Mouse (Mus musculus) C2C12 (cell line): Measurements from ENCODE around the gene Flrt1. TPM values are rescaled to one million over a fixed set of nuclear protein-coding genes. Genes with fewer than 3 reads are reported as not detected.

Experiments used
- H3K27me3 ChIP-seq: one replicate; pipeline ENCODE4 v1.6.1; 2011; ENCODE audit not compliant: control insufficient read depth, insufficient read depth, insufficient read length
- H3K36me3 ChIP-seq: one replicate; pipeline ENCODE4 v1.6.1; 2011; ENCODE audit not compliant: control insufficient read depth, insufficient read depth
- H3K4me3 ChIP-seq: one replicate; pipeline ENCODE4 v1.5.1; 2011; ENCODE audit warnings: mild to moderate bottlenecking, control low read depth; ENCODE audit not compliant: poor library complexity, insufficient read depth, severe bottlenecking
- H3K79me2 ChIP-seq: one replicate; pipeline ENCODE4 v1.6.1; 2011; ENCODE audit not compliant: control insufficient read depth, insufficient read depth
- H3K79me3 ChIP-seq: one replicate; pipeline ENCODE4 v1.6.1; 2011; ENCODE audit warnings: low read depth, control low read depth
- H3ac ChIP-seq: one replicate; pipeline ENCODE3; 2011; ENCODE audit warnings: low read depth; ENCODE audit not compliant: control insufficient read depth, insufficient read length
- CEBPB ChIP-seq: IDR thresholded peaks from one replicate; pipeline ENCODE4 v1.6.1; 2011; ENCODE audit warnings: low read depth, mild to moderate bottlenecking, control low read depth, moderate library complexity
- CTCF ChIP-seq: IDR thresholded peaks from one replicate; pipeline ENCODE4 v1.5.1; 2011; ENCODE audit not compliant: control insufficient read depth, insufficient read depth, insufficient read length
- FOSL1 ChIP-seq: IDR thresholded peaks from one replicate; pipeline ENCODE4 v1.8.0; 2011; ENCODE audit warnings: mild to moderate bottlenecking, low read length; ENCODE audit not compliant: poor library complexity, insufficient read depth, severe bottlenecking
- MAX ChIP-seq: IDR thresholded peaks from one replicate; pipeline ENCODE4 v1.6.1; 2011; ENCODE audit warnings: mild to moderate bottlenecking, control low read depth
- MYOD1 ChIP-seq: IDR thresholded peaks from one replicate; pipeline ENCODE4 v1.6.1; 2011; ENCODE audit warnings: low read depth; ENCODE audit not compliant: control insufficient read depth, insufficient read length
- MYOG ChIP-seq: IDR thresholded peaks from one replicate; pipeline ENCODE4 v1.6.1; 2011; ENCODE audit not compliant: control insufficient read depth, insufficient read length; ENCODE audit errors: extremely low read depth
- USF1 ChIP-seq: IDR thresholded peaks from one replicate; pipeline ENCODE4 v1.6.1; 2011; ENCODE audit warnings: low read depth, mild to moderate bottlenecking, control low read depth, moderate library complexity
- polyA plus RNA-seq: library from polyadenylated mRNA; unstranded; fragments of >200 nt; fragmentation: generic; extraction: Trizol; gene quantifications from one replicate; pipeline ENCODE4 v1.2.1, GENCODE M21; 2012; ENCODE audit warnings: missing spikeins

Flrt1 gene
- polyA plus RNA-seq, 1 experiment = 0.08 TPM

DNA sequence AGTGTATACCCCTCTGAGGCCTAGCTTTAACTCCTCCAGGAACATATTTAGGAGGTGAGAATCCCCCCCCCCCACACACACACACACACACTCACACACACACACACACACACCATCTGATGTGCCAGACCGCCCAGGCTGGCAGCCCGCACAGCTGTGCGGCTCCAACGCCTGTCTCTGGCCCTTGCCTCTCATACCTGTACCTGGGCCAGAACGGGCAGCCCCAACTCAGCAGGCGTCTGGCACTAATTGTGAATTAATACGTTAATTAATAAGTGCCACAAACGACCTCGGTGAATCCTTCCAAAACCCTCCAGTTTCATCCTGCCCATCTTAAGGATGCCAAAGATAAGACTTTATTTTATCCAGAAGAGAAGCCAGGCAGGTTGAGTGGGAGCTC is 27.9 kb upstream of the Flrt1 start:
- Histone ChIP-seq H3K27me3 (peaks cover 3% of the 10 kb centered on the region), H3ac (no peak overlapping the region), H3K36me3 (no peaks in the 10 kb centered on the region), H3K79me3 (no peaks in the 10 kb centered on the region), H3K79me2 (no peaks in the 10 kb centered on the region), H3K4me3 (no peak overlapping the region)
- no peak for TF ChIP-seq USF1
- no peak for TF ChIP-seq CEBPB

DNA sequence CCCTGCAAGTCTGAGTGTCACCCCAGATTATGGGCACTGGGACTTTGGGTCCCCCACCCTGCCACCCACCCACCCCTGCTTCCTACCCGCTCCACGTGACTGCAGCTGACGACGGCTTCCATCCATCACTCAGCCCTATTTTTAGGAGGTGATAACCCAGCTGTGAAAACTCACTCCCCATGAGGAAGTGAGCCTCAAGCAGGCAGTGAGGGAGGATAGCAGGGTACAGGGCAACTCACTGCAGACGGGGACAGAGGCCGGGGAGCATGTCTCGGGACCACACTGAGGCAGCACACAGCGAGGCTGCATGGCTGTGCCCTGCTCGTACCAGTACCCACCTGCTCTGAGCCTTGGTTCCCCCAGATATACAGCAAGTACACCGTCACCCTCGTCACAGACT is 24.8 kb upstream of the Flrt1 start:
- Histone ChIP-seq H3K27me3 (peaks cover 6% of the 10 kb centered on the region), H3K79me3 (no peaks in the 10 kb centered on the region), H3K79me2 (no peaks in the 10 kb centered on the region), H3K36me3 (no peaks in the 10 kb centered on the region), H3K4me3 (no peak overlapping the region), H3ac (no peak overlapping the region)
- TF ChIP-seq MAX = no peak
- TF ChIP-seq CTCF = no peak
- no peak for TF ChIP-seq USF1
- TF ChIP-seq MYOD1 = no peak
- no peak for TF ChIP-seq CEBPB
- no peak for TF ChIP-seq FOSL1
- TF ChIP-seq MYOG = no peak

DNA sequence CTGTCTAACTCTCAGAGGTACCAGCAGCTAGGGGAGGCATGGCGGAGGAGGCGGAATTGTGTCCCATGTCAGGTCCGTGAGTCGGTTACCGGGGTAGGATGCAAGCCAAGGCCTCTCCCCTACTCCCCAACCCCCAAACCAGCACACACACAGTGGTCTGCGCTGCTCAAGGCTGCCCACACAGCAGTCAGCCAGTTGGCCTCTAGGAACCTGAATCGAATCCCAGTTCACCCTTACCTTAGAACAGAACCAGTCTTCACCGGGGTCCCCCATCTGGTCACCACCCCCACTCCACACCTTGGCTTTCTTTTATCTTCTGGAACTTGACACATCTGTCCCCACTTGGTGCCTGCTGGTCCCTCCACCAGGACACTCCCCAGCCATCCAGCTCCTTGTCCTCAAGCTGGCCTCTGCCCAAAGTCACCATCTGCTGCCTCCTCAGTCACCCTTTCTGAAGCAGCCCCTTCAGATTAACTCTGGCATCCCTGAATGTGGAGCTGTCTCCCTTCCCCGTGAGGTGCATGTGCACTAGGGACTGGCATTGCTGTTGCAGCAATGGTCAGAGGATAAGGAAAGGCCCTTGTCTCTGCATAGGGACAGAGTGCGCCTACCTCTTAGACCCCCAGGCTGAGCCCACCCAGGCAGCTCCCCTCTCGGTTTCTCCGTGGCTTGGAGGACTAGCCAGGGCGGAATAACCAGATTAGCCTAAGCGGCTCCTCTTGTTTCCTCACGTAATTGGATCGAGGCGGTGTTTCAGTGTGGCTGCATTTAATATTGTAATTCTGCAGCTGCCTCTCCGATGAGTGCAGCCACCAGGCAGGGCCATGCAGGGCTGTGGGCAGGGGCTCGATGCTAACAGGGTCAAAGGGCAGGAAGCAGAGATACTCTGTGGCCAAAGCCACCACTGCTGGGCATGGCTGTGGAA is 23.3 kb upstream of the Flrt1 start:
- Histone ChIP-seq H3K79me2 (no peaks in the 10 kb centered on the region), H3K27me3 (peaks cover 6% of the 10 kb centered on the region), H3ac (no peak overlapping the region), H3K79me3 (no peaks in the 10 kb centered on the region), H3K4me3 (no peak overlapping the region), H3K36me3 (no peaks in the 10 kb centered on the region)
- TF ChIP-seq CEBPB (no peak), CTCF (no peak), MYOD1 (no peak), MYOG (no peak), USF1 (no peak), FOSL1 (no peak), MAX (no peak)

DNA sequence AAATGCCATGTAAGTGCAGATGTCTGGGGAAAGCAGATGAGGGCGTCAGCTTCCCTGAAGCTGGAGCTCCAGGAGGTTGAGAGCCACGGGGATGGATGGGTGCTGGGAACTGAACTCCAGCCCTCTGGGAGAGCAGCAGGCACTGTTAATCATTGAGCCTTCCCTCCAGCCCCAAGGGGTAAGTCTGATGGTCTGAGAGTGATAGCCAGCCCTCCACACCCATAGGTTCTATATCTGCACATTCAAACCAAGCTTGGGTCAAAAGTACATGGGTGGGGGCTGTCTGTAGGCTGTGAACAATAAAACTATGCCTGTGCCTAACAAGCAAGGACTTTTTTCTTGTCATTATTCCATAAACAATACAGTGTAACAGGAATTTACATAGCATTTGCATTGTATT is 21.4 kb upstream of the Flrt1 start:
- TF ChIP-seq USF1 (no peak), MYOD1 (no peak), MAX (no peak), MYOG (no peak), CEBPB (no peak), CTCF (no peak), FOSL1 (no peak)
- Histone ChIP-seq H3K79me2 (no peaks in the 10 kb centered on the region), H3K4me3 (no peak overlapping the region), H3ac (no peak overlapping the region), H3K27me3 (peaks cover 6% of the 10 kb centered on the region), H3K36me3 (no peaks in the 10 kb centered on the region), H3K79me3 (no peaks in the 10 kb centered on the region)

DNA sequence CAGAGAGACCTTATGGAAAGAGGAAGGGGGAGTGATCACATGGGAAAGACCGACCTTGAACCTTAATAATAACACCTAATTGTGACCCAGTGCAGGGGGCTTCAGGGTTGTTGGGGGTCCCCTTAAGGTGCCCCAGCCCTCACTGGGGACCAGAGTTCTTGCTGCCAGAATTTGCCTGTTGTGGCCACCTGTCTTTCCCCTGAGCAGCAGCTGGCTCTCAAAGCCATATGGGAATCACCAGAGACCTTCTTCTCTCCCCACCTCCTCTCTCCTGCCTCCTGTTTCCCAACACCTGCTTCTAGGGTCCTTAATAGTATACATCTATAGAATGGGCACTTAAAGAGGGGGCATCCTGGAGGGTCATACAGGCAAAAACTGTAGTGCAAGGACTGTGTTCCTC is 20.7 kb upstream of the Flrt1 start:
- no peaks in the 10 kb centered on the region for H3K36me3 ChIP-seq
- no peaks in the 10 kb centered on the region for H3K79me3 ChIP-seq
- H3K79me2 ChIP-seq = no peaks in the 10 kb centered on the region
- H3K27me3 ChIP-seq = peaks cover 6% of the 10 kb centered on the region
- H3ac ChIP-seq = no peak overlapping the region
- H3K4me3 ChIP-seq = no peak overlapping the region
- TF ChIP-seq MYOD1 = no peak
- TF ChIP-seq FOSL1 = no peak
- TF ChIP-seq CTCF = no peak
- no peak for TF ChIP-seq CEBPB
- no peak for TF ChIP-seq MYOG
- TF ChIP-seq USF1 = no peak
- no peak for TF ChIP-seq MAX
